ENCODE assay signal across 16 mouse cellular contexts in the genomic region with DNA sequence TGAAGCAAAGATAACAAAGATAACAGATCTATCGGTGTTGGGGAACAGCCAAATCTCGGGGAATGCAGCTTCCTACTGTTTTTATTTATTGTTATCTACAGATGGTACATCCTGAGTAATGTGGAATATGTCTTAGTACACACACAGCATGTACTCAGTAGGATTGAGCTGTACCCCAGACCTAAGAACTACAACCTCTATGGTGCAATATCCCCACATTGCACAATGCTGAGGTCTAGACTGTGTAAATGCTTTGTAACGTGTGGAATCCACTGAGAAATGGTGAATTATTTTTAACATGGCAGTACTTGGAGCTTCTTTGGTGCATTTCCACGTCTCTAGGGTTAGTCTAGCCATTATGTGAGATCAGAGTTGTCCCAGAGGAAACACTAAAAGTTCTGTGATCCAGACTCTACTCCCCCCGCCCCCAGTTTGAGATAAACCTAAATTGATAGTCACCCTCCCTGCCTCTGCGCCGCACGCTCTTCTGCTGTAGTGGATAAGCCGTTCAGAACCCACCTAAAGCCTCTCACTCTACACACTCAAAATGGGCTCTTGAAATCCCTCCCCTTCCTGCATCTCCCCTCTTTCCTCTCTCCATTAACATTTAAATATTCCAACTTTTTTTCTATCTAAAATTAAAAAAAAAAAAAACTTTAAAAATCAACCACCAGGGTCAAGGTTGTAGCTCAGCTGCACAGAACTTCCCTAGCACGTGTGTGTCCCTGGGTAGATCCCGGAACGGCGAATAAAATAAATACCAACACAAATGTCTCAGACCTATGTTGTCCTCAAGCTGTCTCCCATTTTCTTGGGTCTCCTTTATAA. TPM values are rescaled to one million over a fixed set of nuclear protein-coding genes. Genes with fewer than 3 reads are reported as not detected.
DNase-seq lines count a peak whose midpoint lies in the region; ATAC-seq lines count a peak whose summit lies in the region.
"Had no signal": no experiment of that assay in that cellular context is flagged by ENCODE, and none has a peak within 500 bp of the region (broad histone marks: within the 10 kb centered on the region; RNA-seq: fewer than 3 reads in every experiment).

No protein-coding gene starts in this region.

- peak overlapping the region; percentile 63 for H3K4me2 ChIP-seq in liver, embryonic 16.5 days (ENCODE audit: low read depth, low read length)
- no peak overlapping the region for H3K4me2 ChIP-seq in hindbrain, embryonic 16.5 days (ENCODE audit: low read length)
- H3K4me2 ChIP-seq in forebrain, embryonic 16.5 days (ENCODE audit: low read length): no peak overlapping the region
- no peak overlapping the region for H3K4me2 ChIP-seq in hindbrain, embryonic 12.5 days (replicated peaks)
- H3K4me2 ChIP-seq: heart, embryonic 15.5 days; limb, embryonic 15.5 days; neural tube, embryonic 15.5 days had no signal

- peak; percentile 58 for ATAC-seq in liver, embryonic 16.5 days (ENCODE audit: low read depth)
- no peak for ATAC-seq in hindbrain, embryonic 16.5 days
- ATAC-seq in forebrain, embryonic 16.5 days: no peak
- no peak for ATAC-seq in hindbrain, embryonic 12.5 days (ENCODE audit: low FRiP score)
- ATAC-seq: forebrain, embryonic 14.5 days; hindbrain, postnatal 0 days; Patski had no signal

- no peak overlapping the region; the same call in 1 of the 2 replicates for H3K4me3 ChIP-seq in liver, embryonic 16.5 days (ENCODE audit: low read depth, low read length)
- no peak overlapping the region for H3K4me3 ChIP-seq in hindbrain, embryonic 16.5 days (ENCODE audit: low read length)
- no peak overlapping the region for H3K4me3 ChIP-seq in forebrain, embryonic 16.5 days (replicated peaks; ENCODE audit: low read length)
- H3K4me3 ChIP-seq in hindbrain, embryonic 12.5 days: no peak overlapping the region
- H3K4me3 ChIP-seq: gastrocnemius, adult 2 months; heart, embryonic 15.5 days; limb, embryonic 15.5 days; midbrain, embryonic 10.5 days; neural tube, embryonic 15.5 days had no signal

- H3K27ac ChIP-seq in liver, embryonic 16.5 days (ENCODE audit: low read length): peak overlapping the region; percentile 98
- no peak overlapping the region for H3K27ac ChIP-seq in hindbrain, embryonic 16.5 days (ENCODE audit: low read depth, low read length)
- H3K27ac ChIP-seq in forebrain, embryonic 16.5 days (ENCODE audit: low read length): no peak overlapping the region
- no peak overlapping the region for H3K27ac ChIP-seq in hindbrain, embryonic 12.5 days
- H3K27ac ChIP-seq: gastrocnemius, adult 2 months; hindbrain, postnatal 0 days; limb, embryonic 15.5 days; neural tube, embryonic 15.5 days had no signal

- WGBS in liver, embryonic 16.5 days (ENCODE audit: insufficient replicate concordance): 35% methylated on average over 13 of the region's 13 CpGs
- WGBS in hindbrain, embryonic 16.5 days: 90% methylated on average over 13 of the region's 13 CpGs
- WGBS in forebrain, embryonic 16.5 days: 92% methylated on average over 13 of the region's 13 CpGs
- 91% methylated on average over 13 of the region's 13 CpGs for WGBS in hindbrain, embryonic 12.5 days

- no peaks in the 10 kb centered on the region for H3K9me3 ChIP-seq in liver, embryonic 16.5 days (replicated peaks; ENCODE audit: control insufficient read depth, low read length)
- H3K9me3 ChIP-seq in hindbrain, embryonic 16.5 days (ENCODE audit: control insufficient read depth, low read length): no peaks in the 10 kb centered on the region
- H3K9me3 ChIP-seq in forebrain, embryonic 16.5 days (ENCODE audit: control insufficient read depth, low read length): no peaks in the 10 kb centered on the region
- H3K9me3 ChIP-seq in hindbrain, embryonic 12.5 days (replicated peaks): no peaks in the 10 kb centered on the region
- H3K9me3 ChIP-seq: heart, embryonic 15.5 days; limb, embryonic 15.5 days; midbrain, embryonic 10.5 days; neural tube, embryonic 15.5 days had no signal

- no peaks in the 10 kb centered on the region for H3K27me3 ChIP-seq in liver, embryonic 16.5 days (ENCODE audit: control insufficient read depth, insufficient read depth, low read depth, low read length)
- no peaks in the 10 kb centered on the region for H3K27me3 ChIP-seq in hindbrain, embryonic 16.5 days (replicated peaks; ENCODE audit: control insufficient read depth, insufficient read depth, low read length)
- no peaks in the 10 kb centered on the region for H3K27me3 ChIP-seq in forebrain, embryonic 16.5 days (replicated peaks; ENCODE audit: control insufficient read depth, insufficient read depth, low read length)
- H3K27me3 ChIP-seq in hindbrain, embryonic 12.5 days: no peaks in the 10 kb centered on the region
- H3K27me3 ChIP-seq: heart, embryonic 15.5 days; limb, embryonic 15.5 days; neural tube, embryonic 15.5 days; Patski had no signal

- DNase-seq in 416B (ENCODE audit: low read depth): peak; percentile 84
- peak; percentile 74 for DNase-seq in MEL-GATA-1-ER (ENCODE audit: extremely low read depth, low read depth)
- DNase-seq in fibroblast of lung, adult 2 months (ENCODE audit: low read depth): peak; percentile 30
- DNase-seq: cerebellum, postnatal 14 days; gastrocnemius, adult 2 months had no signal

- peak overlapping the region; percentile 39 for H3K9ac ChIP-seq in liver, embryonic 16.5 days (ENCODE audit: low read depth, low read length)
- H3K9ac ChIP-seq in hindbrain, embryonic 16.5 days (ENCODE audit: low read depth, low read length): no peak overlapping the region
- no peak overlapping the region for H3K9ac ChIP-seq in forebrain, embryonic 16.5 days (replicated peaks; ENCODE audit: low read depth, low read length)
- no peak overlapping the region for H3K9ac ChIP-seq in hindbrain, embryonic 12.5 days
- H3K9ac ChIP-seq: heart, embryonic 15.5 days; limb, embryonic 15.5 days; neural tube, embryonic 15.5 days had no signal

- peaks cover 48% of the 10 kb centered on the region for H3K4me1 ChIP-seq in liver, embryonic 16.5 days (ENCODE audit: control insufficient read depth, low read depth, low read length)
- no peaks in the 10 kb centered on the region for H3K4me1 ChIP-seq in hindbrain, embryonic 16.5 days (ENCODE audit: control insufficient read depth, insufficient read depth, low read depth, low read length)
- peaks cover 9% of the 10 kb centered on the region for H3K4me1 ChIP-seq in forebrain, embryonic 16.5 days (replicated peaks; ENCODE audit: control insufficient read depth, insufficient read depth, low read length)
- no peaks in the 10 kb centered on the region for H3K4me1 ChIP-seq in hindbrain, embryonic 12.5 days
- H3K4me1 ChIP-seq: limb, embryonic 15.5 days; midbrain, embryonic 10.5 days had no signal

- H3K36me3 ChIP-seq in liver, embryonic 16.5 days (ENCODE audit: control insufficient read depth, insufficient read depth): no peaks in the 10 kb centered on the region
- no peaks in the 10 kb centered on the region for H3K36me3 ChIP-seq in hindbrain, embryonic 16.5 days (ENCODE audit: control insufficient read depth, insufficient read depth, low read length)
- H3K36me3 ChIP-seq in forebrain, embryonic 16.5 days (ENCODE audit: control insufficient read depth, insufficient read depth): no peaks in the 10 kb centered on the region
- no peaks in the 10 kb centered on the region for H3K36me3 ChIP-seq in hindbrain, embryonic 12.5 days
- H3K36me3 ChIP-seq: heart, embryonic 15.5 days; limb, embryonic 15.5 days; midbrain, embryonic 10.5 days; neural tube, embryonic 15.5 days had no signal

RNA-seq across cellular contexts. Expression of a gene that starts 47.4 kb away (rescaled TPM):
- polyA plus RNA-seq in liver, embryonic 16.5 days (2015; fragmentation: Nextera tagmentation; extraction: Ambion mirVana): 25.9 and 26.5 TPM in 2 replicates
- 7.8 and 8.9 TPM in 2 replicates for polyA plus RNA-seq in hindbrain, embryonic 16.5 days (2015; fragmentation: Nextera tagmentation; extraction: Ambion mirVana)
- polyA plus RNA-seq in forebrain, embryonic 16.5 days (2015; fragmentation: Nextera tagmentation; extraction: Ambion mirVana): 7.2 and 8.3 TPM in 2 replicates
- 12.8 and 15.2 TPM in 2 replicates for polyA plus RNA-seq in hindbrain, embryonic 12.5 days (2016; fragmentation: Nextera tagmentation; extraction: Ambion mirVana)

Comparison
In these comparisons a context has a peak if more than half of its experiments do, and no peak if none do; other contexts are left out.
1. DNase-seq: peak in every context shown above with its lines; median percentile 84 in 416B; 74 in MEL-GATA-1-ER; 30 in fibroblast of lung, adult 2 months.